8 mouse cellular contexts compared by ENCODE assay signal in genomic region chr11:115483726-115484125, GRCm38 (mm10). TPM values are rescaled to one million over a fixed set of nuclear protein-coding genes. Genes with fewer than 3 reads are reported as not detected.
DNase-seq lines count a peak whose midpoint lies in the region; ATAC-seq and TF ChIP-seq lines count a peak whose summit lies in the region.
"Had no signal": no experiment of that assay in that cellular context is flagged by ENCODE, and none has a peak within 500 bp of the region (broad histone marks: within the 10 kb centered on the region; RNA-seq: fewer than 3 reads in every experiment).

No protein-coding gene starts in this region.

- H3K36me3 ChIP-seq in ES-E14 (ENCODE audit: control insufficient read depth, insufficient read depth, low read length, poor library complexity, severe bottlenecking) = no peaks in the 10 kb centered on the region
- H3K36me3 ChIP-seq in lung, embryonic 14.5 days (ENCODE audit: insufficient read depth) = peaks cover 3% of the 10 kb centered on the region; the same call in 1 of the 2 replicates

- no peak overlapping the region for H3K4me2 ChIP-seq in lung, embryonic 14.5 days

- no peak for ATAC-seq in lung, embryonic 14.5 days (ENCODE audit: insufficient read depth)

- H3K27ac ChIP-seq in ES-E14 (ENCODE audit: insufficient read depth, low read depth, low read length, poor library complexity, severe bottlenecking) = no peak overlapping the region
- H3K27ac ChIP-seq in lung, embryonic 14.5 days (ENCODE audit: low read depth) = no peak overlapping the region

- no peaks in the 10 kb centered on the region for H3K27me3 ChIP-seq in lung, embryonic 14.5 days (ENCODE audit: insufficient read depth, low read length)

- 18% methylated on average over 6 of the region's 6 CpGs for WGBS in lung, embryonic 14.5 days

- H3K9me3 ChIP-seq in ES-E14 (ENCODE audit: control insufficient read depth, insufficient read depth, low read depth, low read length) = no peaks in the 10 kb centered on the region
- no peaks in the 10 kb centered on the region for H3K9me3 ChIP-seq in lung, embryonic 14.5 days (ENCODE audit: low read depth, low read length)

- peak; percentile 95 for TF ChIP-seq CTCF in lung, embryonic 14.5 days (IDR thresholded peaks at IDR 0.05; ENCODE audit: low read depth)

- H3K4me3 ChIP-seq in ES-E14 (ENCODE audit: insufficient read depth in 1 of 2, low read depth in 1 of 2, low read length in 2 of 2, poor library complexity in 1 of 2, severe bottlenecking in 1 of 2) = no peak overlapping the region
- H3K4me3 ChIP-seq in lung, embryonic 14.5 days (ENCODE audit: low read depth, low read length) = no peak overlapping the region

- H3K9ac ChIP-seq in ES-E14 (ENCODE audit: insufficient read depth, low read depth, low read length, poor library complexity, severe bottlenecking) = no peak overlapping the region
- H3K9ac ChIP-seq in lung, embryonic 14.5 days = no peak overlapping the region

- DNase-seq in B cell, adult 2 months = peak; percentile 90 to 91
- peak; percentile 68 for DNase-seq in ES-E14 (ENCODE audit: low read depth, low spot score)
- DNase-seq in c-Kit-positive CD71-positive TER-119-positive erythroid progenitor cells, embryonic 14.5 days (ENCODE audit: low spot score) = peak; percentile 83
- DNase-seq in gastrocnemius, adult 8-10 months (ENCODE audit: low spot score in 2 of 2) = peak; percentile 57 to 73
- DNase-seq in kidney, postnatal 4 days = peak; percentile 85
- DNase-seq in lung, embryonic 14.5 days = peak; percentile 93
- DNase-seq in right cerebral cortex, postnatal 10 days (ENCODE audit: low spot score in 2 of 2) = peak; percentile 82 to 87

- in situ Hi-C loops in ES-E14 (cut with MboI; ENCODE audit: low sequenced_read_pairs in 2 of 2, unreplicated experiment in 2 of 2) = no loop called here

- peaks cover 0 to 4% of the 10 kb centered on the region in 2 experiments; a peak in 1 of 4 replicates for H3K4me1 ChIP-seq in ES-E14 (ENCODE audit: control insufficient read depth in 2 of 2, insufficient read depth in 2 of 2, low read length in 2 of 2, poor library complexity in 1 of 2)
- no peaks in the 10 kb centered on the region for H3K4me1 ChIP-seq in lung, embryonic 14.5 days (ENCODE audit: insufficient read depth)

TF ChIP-seq in ES-E14, 5 proteins besides CTCF, POLR2A, EP300 and RAD21:
- TF ChIP-seq MAFK (IDR thresholded peaks at IDR 0.05; ENCODE audit: insufficient read depth, low read depth, low read length) (no peak), HCFC1 (IDR thresholded peaks at IDR 0.05; ENCODE audit: borderline replicate concordance, insufficient read depth, low read length) (no peak), CHD2 (IDR thresholded peaks at IDR 0.05; ENCODE audit: low read depth, low read length) (no peak), ZNF384 (IDR thresholded peaks at IDR 0.05; ENCODE audit: low read depth, low read length) (no peak), ZC3H11A (IDR thresholded peaks at IDR 0.05; ENCODE audit: borderline replicate concordance, low read depth, low read length) (no peak)

RNA-seq across cellular contexts. Expression of gene Nt5c, which starts 7.9 kb away (rescaled TPM):
- 37.2 and 50.5 TPM in 2 replicates for total RNA-seq in ES-E14 (2012; rRNA removed)
- 1 to 10 TPM; 5.4 to 7.4 (median 6.6) TPM for total RNA-seq in gastrocnemius, adult 8-10 months (2022)
- polyA plus RNA-seq in lung, embryonic 14.5 days (2014; fragmentation: Nextera tagmentation; extraction: Ambion mirVana) = 76.0 and 79.4 TPM in 2 replicates

RNA-seq across cellular contexts. Expression of gene Armc7, which starts 8.3 kb away (rescaled TPM):
- 4.8 and 5.0 TPM in 2 replicates for total RNA-seq in ES-E14 (2012; rRNA removed)
- 1 to 10 TPM; 1.0 to 1.8 (median 1.5) TPM for total RNA-seq in gastrocnemius, adult 8-10 months (2022)
- polyA plus RNA-seq in lung, embryonic 14.5 days (2014; fragmentation: Nextera tagmentation; extraction: Ambion mirVana) = 5.7 and 8.0 TPM in 2 replicates

RNA-seq across cellular contexts. Expression of gene Slc16a5, which starts 21.5 kb away (rescaled TPM):
- 1.1 and 1.6 TPM in 2 replicates for total RNA-seq in ES-E14 (2012; rRNA removed)
- not detected for total RNA-seq in gastrocnemius, adult 8-10 months (2022)
- 0.28 and 0.64 TPM in 2 replicates for polyA plus RNA-seq in lung, embryonic 14.5 days (2014; fragmentation: Nextera tagmentation; extraction: Ambion mirVana)
- total RNA-seq: left cerebral cortex, adult 8-10 months had no signal

RNA-seq across cellular contexts. Expression of gene Jpt1, which starts 30.5 kb away (rescaled TPM):
- 164 and 205 TPM in 2 replicates for total RNA-seq in ES-E14 (2012; rRNA removed)
- total RNA-seq in gastrocnemius, adult 8-10 months (2022) = 10 to 100 TPM; 64.3 to 70.0 (median 66.3) TPM
- 518 and 521 TPM in 2 replicates for polyA plus RNA-seq in lung, embryonic 14.5 days (2014; fragmentation: Nextera tagmentation; extraction: Ambion mirVana)

RNA-seq across cellular contexts. Expression of gene Trim80, which starts 43.4 kb away (rescaled TPM):
- total RNA-seq in ES-E14 (2012; rRNA removed) = 0.31 and 0.58 TPM in 2 replicates
- total RNA-seq in gastrocnemius, adult 8-10 months (2022) = not detected
- polyA plus RNA-seq in lung, embryonic 14.5 days (2014; fragmentation: Nextera tagmentation; extraction: Ambion mirVana) = not detected in 2 replicates
